Mouse (Mus musculus): Measurements from ENCODE around the gene Ripor3.

DNA sequence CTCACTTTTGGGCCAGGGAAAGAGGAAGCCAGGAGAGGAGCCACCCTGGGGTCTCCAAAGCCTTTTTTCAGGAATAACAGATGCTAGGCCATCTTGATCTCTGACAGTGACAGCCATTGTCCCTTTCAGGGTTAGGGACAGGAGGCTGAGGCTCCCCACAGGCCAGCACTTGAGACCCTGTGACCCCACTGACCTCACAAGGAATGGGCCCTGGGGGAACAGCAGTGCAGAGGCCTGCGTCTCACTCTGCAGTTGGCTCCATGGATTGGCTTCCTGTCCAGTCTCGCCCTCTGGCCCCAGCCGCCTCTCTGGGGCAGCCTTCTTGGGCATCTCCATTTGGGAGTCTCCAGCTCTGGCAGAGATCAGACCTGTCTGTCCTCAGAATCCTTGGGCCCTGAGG, 2.3 kb downstream of the Ripor3 start:
- TF ChIP-seq CTCF (IDR thresholded peaks at IDR 0.05; ENCODE audit: low read depth, low read length) = no peak
- TF ChIP-seq GATA2 (IDR thresholded peaks at IDR 0.05; ENCODE audit: borderline replicate concordance, low read depth, low read length) = no peak
- TF ChIP-seq GATA1 (IDR thresholded peaks at IDR 0.05; ENCODE audit: borderline replicate concordance, low read length) = no peak
- no peak for TF ChIP-seq TAL1 (conservative IDR thresholded peaks at IDR 0.05; ENCODE audit: low read depth, low read length)

Data from G1E (cell line).